Mouse (Mus musculus) urinary bladder, adult 18-20 months (tissue): ENCODE data around the gene Nelfb.
"Not testable (repeated sequence)": the region's sequence is repeated elsewhere in the genome, so short reads cannot be mapped to it uniquely, and the experiment has no call there.

Experiments used
- DNase-seq, 2 experiments: peaks; one replicate each; pipeline ENCODE4 v3.0.0; 2022; ENCODE audit warnings: low spot score in 2 of 2, mixed read lengths in 2 of 2

Gene Nelfb

GRCm38 (mm10) chr2:25211121-25211670 lies at the start of gene Nelfb:
TSS of gene Nelfb (minus strand) at chr2:25211489.
- peak; percentile 87 to 96 for DNase-seq

GRCm38 (mm10) chr2:25258887-25259286 lies 47.6 kb upstream of the Nelfb start:
- DNase-seq: no peak

- not testable (repeated sequence) for DNase-seq
These were observed 46.0 kb upstream of the Nelfb start for GRCm38 (mm10) chr2:25257250-25257649.

- not testable (repeated sequence) for DNase-seq
These were observed 45.3 kb upstream of the Nelfb start for GRCm38 (mm10) chr2:25256443-25257109.

GRCm38 (mm10) chr2:25255284-25255779 lies 44.0 kb upstream of the Nelfb start, which contains the start of gene Tmem203:
TSS of gene Tmem203 (plus strand) at chr2:25255439.
- peak; percentile 77 to 86 for DNase-seq

- no peak for DNase-seq
These were observed 41.0 kb upstream of the Nelfb start for GRCm38 (mm10) chr2:25252331-25252730.

GRCm38 (mm10) chr2:25246183-25247072 lies 35.1 kb upstream of the Nelfb start, which contains the start of gene AL732309.1:
TSS of gene AL732309.1 (minus strand) at chr2:25246863.
- peak in 1 of 2 experiments; percentile 52 for DNase-seq

GRCm38 (mm10) chr2:25244144-25244543 lies 32.9 kb upstream of the Nelfb start:
- no peak for DNase-seq

- DNase-seq: no peak
These were observed 32.1 kb upstream of the Nelfb start for GRCm38 (mm10) chr2:25243342-25243741.

GRCm38 (mm10) chr2:25242101-25242506 lies 30.8 kb upstream of the Nelfb start, which contains the start of the genes Rnf208 and Cysrt1:
TSS of gene Rnf208 (plus strand) at chr2:25242255.
TSS of gene Cysrt1 (minus strand) at chr2:25242452.
- no peak for DNase-seq

- no peak for DNase-seq
These were observed 30.1 kb upstream of the Nelfb start for GRCm38 (mm10) chr2:25241438-25241775.

- DNase-seq: peak in 1 of 2 experiments; percentile 59
These were observed 29.6 kb upstream of the Nelfb start for GRCm38 (mm10) chr2:25240723-25241437.

GRCm38 (mm10) chr2:25240310-25240709 lies 29.0 kb upstream of the Nelfb start:
- no peak for DNase-seq

- no peak for DNase-seq
These were observed 28.5 kb upstream of the Nelfb start for GRCm38 (mm10) chr2:25239766-25240165.

GRCm38 (mm10) chr2:25238106-25238505 lies 26.8 kb upstream of the Nelfb start:
- DNase-seq: no peak

- DNase-seq: peak; percentile 64 to 75
These were observed 26.2 kb upstream of the Nelfb start for GRCm38 (mm10) chr2:25237522-25237921.

GRCm38 (mm10) chr2:25236614-25237013 lies 25.3 kb upstream of the Nelfb start, which contains the start of gene Rnf224:
TSS of gene Rnf224 (minus strand) at chr2:25236787.
- no peak for DNase-seq

GRCm38 (mm10) chr2:25234551-25235220 lies 23.4 kb upstream of the Nelfb start:
- no peak for DNase-seq

- no peak for DNase-seq
These were observed 22.8 kb upstream of the Nelfb start, which contains the start of gene Slc34a3 for GRCm38 (mm10) chr2:25234050-25234449. TSS of gene Slc34a3 (minus strand) at chr2:25234364.

- DNase-seq: no peak
These were observed 22.1 kb upstream of the Nelfb start for GRCm38 (mm10) chr2:25233421-25233820.

- DNase-seq: no peak
These were observed 19.7 kb upstream of the Nelfb start for GRCm38 (mm10) chr2:25231038-25231437.
